Mouse (Mus musculus): ENCODE results near the gene Macf1. TPM values are rescaled to one million over a fixed set of nuclear protein-coding genes. Genes with fewer than 3 reads are reported as not detected.
"Not testable (repeated sequence)": the region's sequence is repeated elsewhere in the genome, so short reads cannot be mapped to it uniquely, and the experiment has no call there.

Gene Macf1
- polyA plus RNA-seq, 1 experiment from 2014 or later: 114 TPM

DNA sequence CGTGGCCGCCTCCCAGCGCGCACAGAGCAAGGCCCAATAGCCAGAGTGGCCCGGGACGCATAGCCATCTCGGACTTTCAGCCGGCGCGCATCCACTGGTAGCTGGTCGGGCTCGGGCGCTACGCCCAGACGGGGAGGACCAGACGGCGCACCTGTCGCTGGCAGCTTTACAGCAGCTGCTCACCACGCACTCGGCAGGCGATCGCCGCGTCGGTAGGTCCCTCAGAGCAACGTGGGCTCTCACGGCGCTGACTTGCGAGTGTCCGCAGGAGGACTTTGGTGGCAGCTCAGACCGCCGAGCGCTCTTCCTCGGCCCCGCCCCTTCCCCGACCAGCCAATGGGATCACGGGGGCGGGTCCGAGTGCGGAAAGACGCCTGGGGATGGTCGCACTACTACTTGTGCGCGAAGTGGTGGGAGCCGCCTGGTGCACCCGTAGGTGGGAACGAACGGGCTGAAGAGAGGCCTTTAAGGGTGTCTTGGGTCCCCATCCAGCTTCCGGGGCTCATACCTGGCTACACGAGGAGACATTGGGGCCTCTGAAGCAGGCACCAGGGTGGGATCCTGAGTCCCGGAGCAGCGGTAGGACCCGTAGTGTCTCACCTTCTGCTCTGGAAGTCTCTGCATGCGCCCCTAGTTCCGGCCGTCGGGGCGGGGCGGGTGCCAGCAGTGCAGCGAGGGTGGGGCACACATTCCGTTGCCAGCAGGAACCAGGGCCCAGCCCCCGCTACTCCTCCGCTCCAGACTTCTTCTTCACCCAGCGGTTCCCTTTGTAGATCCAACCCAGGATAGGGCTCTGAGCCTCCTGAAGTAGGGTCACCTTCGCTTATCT is 341.3 kb downstream of the Macf1 start, which contains the start of gene Bmp8a:
Gene Bmp8a (minus strand): TSS at position 611 of the 829 bp plus-strand sequence.
- peak within 1 kb of the TSS; percentile 95 for H3K4me2 ChIP-seq (replicated peaks; ENCODE audit: low read depth, low read length)
- no peak within 1 kb of the TSS for H3K27ac ChIP-seq (ENCODE audit: low read depth, low read length)
- ATAC-seq (ENCODE audit: low FRiP score) (peak; percentile 91), DNase-seq (ENCODE audit: low spot score) (peak; percentile 91)
- peaks cover 41% of the 10 kb centered on the region for H3K27me3 ChIP-seq (ENCODE audit: control insufficient read depth, insufficient read depth, low read length)
- H3K9me3 ChIP-seq (ENCODE audit: control insufficient read depth, low read length): no peaks in the 10 kb centered on the region
- peak within 1 kb of the TSS; percentile 49 for H3K4me3 ChIP-seq (ENCODE audit: low read depth, low read length)
- H3K9ac ChIP-seq (ENCODE audit: low read depth, low read length): peak within 1 kb of the TSS; percentile 47
- no peaks in the 10 kb centered on the region for H3K36me3 ChIP-seq (ENCODE audit: control insufficient read depth, insufficient read depth, low read length)
- under 1% methylated on average over 65 of the region's 65 CpGs for WGBS
- H3K4me1 ChIP-seq (replicated peaks; ENCODE audit: control insufficient read depth, insufficient read depth, low read length): no peaks in the 10 kb centered on the region; the same call in 1 of the 2 replicates

- no peaks in the 10 kb centered on the region; the same call in 1 of the 2 replicates for H3K4me1 ChIP-seq (replicated peaks; ENCODE audit: control insufficient read depth, insufficient read depth, low read length)
- peak; percentile 37 for ATAC-seq (ENCODE audit: low FRiP score)
- H3K9me3 ChIP-seq (ENCODE audit: control insufficient read depth, low read length): no peaks in the 10 kb centered on the region
- peak overlapping the region; percentile 47; the same call in 1 of the 2 replicates for H3K9ac ChIP-seq (ENCODE audit: low read depth, low read length)
- H3K36me3 ChIP-seq (ENCODE audit: control insufficient read depth, insufficient read depth, low read length): no peaks in the 10 kb centered on the region
- H3K27ac ChIP-seq (ENCODE audit: low read depth, low read length): no peak overlapping the region
- H3K4me2 ChIP-seq (replicated peaks; ENCODE audit: low read depth, low read length): peak overlapping the region; percentile 95
- H3K4me3 ChIP-seq (ENCODE audit: low read depth, low read length): peak overlapping the region; percentile 49
- WGBS: 3% methylated on average over 43 of the region's 43 CpGs
- H3K27me3 ChIP-seq (ENCODE audit: control insufficient read depth, insufficient read depth, low read length): peaks cover 41% of the 10 kb centered on the region
- no peak for DNase-seq (ENCODE audit: low spot score)
Measured at GRCm38 (mm10) chr4:123342091-123342641, 342.0 kb downstream of the Macf1 start.

DNA sequence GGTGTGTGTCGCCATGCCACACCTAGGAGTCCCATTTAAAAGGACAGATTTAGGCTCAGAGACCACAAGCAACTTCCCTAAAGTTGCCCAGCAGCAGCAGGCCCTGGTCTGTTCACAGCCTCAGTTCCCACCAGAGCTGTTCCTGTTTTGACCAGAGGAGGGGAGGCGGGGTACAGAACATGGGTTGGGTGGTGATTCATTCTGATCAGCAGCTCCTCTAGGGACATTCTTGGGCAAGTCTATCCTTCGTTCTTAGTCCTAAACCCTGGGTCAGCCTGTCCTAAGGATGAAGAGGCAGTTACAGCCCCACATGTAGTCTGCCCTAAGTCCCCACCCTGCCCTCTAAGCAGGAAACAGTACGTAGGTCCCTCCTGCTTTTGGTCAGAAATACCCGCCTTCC is 343.9 kb downstream of the Macf1 start:
- H3K4me1 ChIP-seq (replicated peaks; ENCODE audit: control insufficient read depth, insufficient read depth, low read length): no peaks in the 10 kb centered on the region; the same call in 1 of the 2 replicates
- H3K27ac ChIP-seq (ENCODE audit: low read depth, low read length): no peak overlapping the region
- 83% methylated on average over 5 of the region's 5 CpGs for WGBS
- H3K4me2 ChIP-seq (replicated peaks; ENCODE audit: low read depth, low read length): no peak overlapping the region
- H3K4me3 ChIP-seq (ENCODE audit: low read depth, low read length): no peak overlapping the region
- H3K36me3 ChIP-seq (ENCODE audit: control insufficient read depth, insufficient read depth, low read length): no peaks in the 10 kb centered on the region
- no peak for ATAC-seq (ENCODE audit: low FRiP score)
- DNase-seq (ENCODE audit: low spot score): no peak
- no peak overlapping the region for H3K9ac ChIP-seq (ENCODE audit: low read depth, low read length)
- no peaks in the 10 kb centered on the region for H3K9me3 ChIP-seq (ENCODE audit: control insufficient read depth, low read length)
- H3K27me3 ChIP-seq (ENCODE audit: control insufficient read depth, insufficient read depth, low read length): peaks cover 41% of the 10 kb centered on the region

- no peak for DNase-seq (ENCODE audit: low spot score)
- 90% methylated on average over 4 of the region's 4 CpGs for WGBS
Measured at GRCm38 (mm10) chr4:123337693-123338092, 346.5 kb downstream of the Macf1 start.

DNA sequence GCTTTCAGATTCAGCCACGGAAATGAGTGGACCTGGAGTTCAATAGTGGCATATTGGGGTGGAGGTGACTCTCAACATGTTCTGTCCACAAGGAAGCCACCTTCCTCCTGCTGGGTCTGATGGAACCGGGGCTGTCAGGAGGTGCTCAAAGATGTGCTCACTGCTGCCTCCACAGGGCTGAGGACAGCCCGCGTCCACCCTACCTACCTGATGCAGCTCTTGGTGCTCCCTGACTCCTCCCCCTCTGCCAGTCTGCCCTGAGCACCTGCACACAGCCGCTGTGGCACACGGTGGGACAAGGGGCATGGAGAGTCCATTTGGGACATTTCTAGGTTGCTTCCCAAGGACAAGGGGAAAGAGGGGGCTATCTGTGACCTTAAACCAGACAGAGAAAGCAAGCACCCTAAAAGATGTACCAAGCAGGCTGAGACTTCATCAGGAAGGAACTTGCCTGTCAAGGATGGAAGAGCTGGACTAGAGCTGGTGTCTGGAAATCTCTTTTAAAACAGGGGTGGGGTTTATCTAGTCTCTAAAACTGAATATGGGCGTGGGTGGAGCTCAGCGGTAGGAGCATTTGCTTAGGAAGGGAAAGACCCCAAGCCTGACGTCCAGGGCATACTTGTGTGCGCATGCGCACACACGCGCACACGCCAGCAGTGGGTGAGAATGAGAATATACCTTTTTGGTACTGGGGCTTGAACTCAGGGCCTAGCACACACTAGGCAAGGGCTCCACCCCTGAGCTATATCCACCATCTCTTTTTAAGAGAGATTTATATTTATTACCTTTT is 348.2 kb downstream of the Macf1 start:
- Histone ChIP-seq H3K4me2 (replicated peaks; ENCODE audit: low read depth, low read length) (no peak overlapping the region), H3K27ac (ENCODE audit: low read depth, low read length) (no peak overlapping the region), H3K9ac (ENCODE audit: low read depth, low read length) (no peak overlapping the region), H3K36me3 (ENCODE audit: control insufficient read depth, insufficient read depth, low read length) (no peaks in the 10 kb centered on the region), H3K27me3 (ENCODE audit: control insufficient read depth, insufficient read depth, low read length) (peaks cover 9% of the 10 kb centered on the region), H3K4me3 (ENCODE audit: low read depth, low read length) (no peak overlapping the region), H3K9me3 (ENCODE audit: control insufficient read depth, low read length) (no peaks in the 10 kb centered on the region), H3K4me1 (replicated peaks; ENCODE audit: control insufficient read depth, insufficient read depth, low read length) (no peaks in the 10 kb centered on the region)
- DNase-seq (ENCODE audit: low spot score) (no peak), ATAC-seq (ENCODE audit: low FRiP score) (no peak)
- WGBS: 72% methylated on average over 14 of the region's 14 CpGs

More at GRCm38 (mm10) chr4:123337693-123338092, 346.5 kb downstream of the Macf1 start:
- H3K9ac ChIP-seq (ENCODE audit: low read depth, low read length): no peak overlapping the region
- no peak overlapping the region for H3K4me3 ChIP-seq (ENCODE audit: low read depth, low read length)
- peaks cover 26% of the 10 kb centered on the region for H3K27me3 ChIP-seq (ENCODE audit: control insufficient read depth, insufficient read depth, low read length)
- H3K4me1 ChIP-seq (replicated peaks; ENCODE audit: control insufficient read depth, insufficient read depth, low read length): no peaks in the 10 kb centered on the region
- ATAC-seq (ENCODE audit: low FRiP score): no peak
- H3K27ac ChIP-seq (ENCODE audit: low read depth, low read length): no peak overlapping the region
- H3K9me3 ChIP-seq (ENCODE audit: control insufficient read depth, low read length): no peaks in the 10 kb centered on the region
- no peak overlapping the region for H3K4me2 ChIP-seq (replicated peaks; ENCODE audit: low read depth, low read length)
- no peaks in the 10 kb centered on the region for H3K36me3 ChIP-seq (ENCODE audit: control insufficient read depth, insufficient read depth, low read length)

- not testable (repeated sequence) for H3K36me3 ChIP-seq (ENCODE audit: control insufficient read depth, insufficient read depth, low read length); H3K27me3 ChIP-seq (ENCODE audit: control insufficient read depth, insufficient read depth, low read length); H3K27ac ChIP-seq (ENCODE audit: low read depth, low read length); H3K9ac ChIP-seq (ENCODE audit: low read depth, low read length); H3K9me3 ChIP-seq (ENCODE audit: control insufficient read depth, low read length); H3K4me2 ChIP-seq (replicated peaks; ENCODE audit: low read depth, low read length); H3K4me1 ChIP-seq (replicated peaks; ENCODE audit: control insufficient read depth, insufficient read depth, low read length); ATAC-seq (ENCODE audit: low FRiP score); H3K4me3 ChIP-seq (ENCODE audit: low read depth, low read length); DNase-seq (ENCODE audit: low spot score)
- 84% methylated on average over 9 of the region's 10 CpGs for WGBS
Measured at GRCm38 (mm10) chr4:123335244-123335643, 348.9 kb downstream of the Macf1 start.

GRCm38 (mm10) chr4:123334177-123334576 is 350.0 kb downstream of the Macf1 start:
- Histone ChIP-seq H3K9ac (ENCODE audit: low read depth, low read length) (no peak overlapping the region), H3K4me3 (ENCODE audit: low read depth, low read length) (no peak overlapping the region), H3K4me1 (replicated peaks; ENCODE audit: control insufficient read depth, insufficient read depth, low read length) (no peaks in the 10 kb centered on the region), H3K36me3 (ENCODE audit: control insufficient read depth, insufficient read depth, low read length) (no peaks in the 10 kb centered on the region), H3K27me3 (ENCODE audit: control insufficient read depth, insufficient read depth, low read length) (no peaks in the 10 kb centered on the region), H3K27ac (ENCODE audit: low read depth, low read length) (no peak overlapping the region), H3K4me2 (replicated peaks; ENCODE audit: low read depth, low read length) (no peak overlapping the region), H3K9me3 (ENCODE audit: control insufficient read depth, low read length) (no peaks in the 10 kb centered on the region)
- DNase-seq (ENCODE audit: low spot score) (no peak), ATAC-seq (ENCODE audit: low FRiP score) (no peak)
- 72% methylated on average over 3 of the region's 3 CpGs for WGBS

DNA sequence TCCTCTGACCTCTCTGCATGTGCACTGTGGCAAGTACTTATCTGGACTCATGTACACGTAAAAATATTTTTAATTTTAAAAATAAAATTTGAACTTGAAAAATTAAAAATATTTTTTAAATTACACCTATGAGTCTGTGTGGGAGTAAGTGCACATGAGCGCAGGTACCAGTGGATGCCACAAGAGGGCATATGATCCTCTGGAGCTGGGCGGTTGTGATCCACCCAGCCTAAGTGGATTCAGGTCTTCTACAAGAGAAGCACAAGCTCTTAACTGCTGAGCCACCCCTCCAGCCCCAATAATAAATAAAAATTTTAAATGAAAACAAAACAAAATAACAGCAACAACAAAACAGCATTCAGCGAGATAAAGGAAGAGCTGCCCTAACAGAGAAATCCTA is 351.0 kb downstream of the Macf1 start:
- Histone ChIP-seq H3K4me1 (replicated peaks; ENCODE audit: control insufficient read depth, insufficient read depth, low read length) (no peaks in the 10 kb centered on the region), H3K27me3 (ENCODE audit: control insufficient read depth, insufficient read depth, low read length) (no peaks in the 10 kb centered on the region), H3K36me3 (ENCODE audit: control insufficient read depth, insufficient read depth, low read length) (no peaks in the 10 kb centered on the region), H3K27ac (ENCODE audit: low read depth, low read length) (no peak overlapping the region), H3K4me2 (replicated peaks; ENCODE audit: low read depth, low read length) (no peak overlapping the region), H3K4me3 (ENCODE audit: low read depth, low read length) (no peak overlapping the region), H3K9ac (ENCODE audit: low read depth, low read length) (no peak overlapping the region), H3K9me3 (ENCODE audit: control insufficient read depth, low read length) (no peaks in the 10 kb centered on the region)
- ATAC-seq (ENCODE audit: low FRiP score): no peak
- WGBS: 94% methylated on average over 4 of the region's 4 CpGs
- DNase-seq (ENCODE audit: low spot score): no peak
